Mouse (Mus musculus) myocyte (in vitro differentiated cells): Measurements from ENCODE around the gene Nrip1.

Source experiments
- MYOG ChIP-seq, 3 experiments: IDR thresholded peaks; one replicate each; pipeline ENCODE4 v1.6.1; 2011; ENCODE audit warnings: control low read depth in 2 of 3, low read depth in 2 of 3, mild to moderate bottlenecking in 2 of 3; ENCODE audit not compliant: insufficient read length in 2 of 3, control insufficient read depth in 1 of 3, insufficient read depth in 1 of 3
- POLR2A ChIP-seq: IDR thresholded peaks from one replicate; pipeline ENCODE4 v1.6.1; 2011; ENCODE audit warnings: low read depth, mild to moderate bottlenecking, control low read depth, moderate library complexity; ENCODE audit not compliant: insufficient read length

DNA sequence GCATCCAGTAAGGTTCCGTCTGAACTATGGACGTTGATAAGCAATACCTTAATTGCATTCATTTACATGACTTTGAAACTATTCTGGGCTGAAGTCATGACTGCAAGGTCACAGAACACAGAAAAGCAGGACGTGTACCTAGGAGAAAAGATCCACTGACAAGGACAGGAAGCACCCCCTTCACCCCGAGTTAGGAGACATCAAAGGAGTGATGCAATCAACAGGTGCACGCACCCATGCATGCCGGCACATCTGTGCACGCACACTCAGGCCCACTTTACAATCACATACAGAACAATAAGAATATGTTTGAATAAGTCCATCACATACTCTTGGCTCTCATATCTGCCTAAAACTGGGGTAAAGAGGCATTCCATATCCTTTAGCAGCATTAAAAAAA, 19.3 kb downstream of the Nrip1 start:
- no peak for TF ChIP-seq MYOG (IDR thresholded peaks at IDR 0.05; ENCODE audit: control insufficient read depth in 1 of 3, insufficient read depth in 1 of 3, insufficient read length in 2 of 3, low read depth in 2 of 3)
- no peak for TF ChIP-seq POLR2A
